Mouse (Mus musculus) hindbrain, embryonic 10.5 days (tissue): Measurements from ENCODE around the gene Lce1k. TPM values are rescaled to one million over a fixed set of nuclear protein-coding genes. Genes with fewer than 3 reads are reported as not detected.
"Not testable (repeated sequence)": the region's sequence is repeated elsewhere in the genome, so short reads cannot be mapped to it uniquely, and the experiment has no call there.

ENCODE experiments used
- DNase-seq: peaks from one replicate; pipeline ENCODE4 v3.0.0-alpha.2; 2017; ENCODE audit warnings: low spot score
- H3K27ac ChIP-seq: fragments of 300-500 bp; sonication (generic); 2 replicates; pipeline ENCODE4 v1.5.1; 2016; ENCODE audit warnings: mild to moderate bottlenecking, moderate library complexity
- H3K27me3 ChIP-seq: fragments of 300-500 bp; sonication (generic); 2 replicates; pipeline ENCODE4 v1.6.1; 2016; ENCODE audit warnings: mild to moderate bottlenecking; ENCODE audit not compliant: poor library complexity, insufficient read depth, severe bottlenecking
- H3K36me3 ChIP-seq: fragments of 300-500 bp; sonication (generic); 2 replicates; pipeline ENCODE4 v1.6.1; 2016; ENCODE audit warnings: mild to moderate bottlenecking, moderate library complexity
- H3K4me1 ChIP-seq: fragments of 300-500 bp; sonication (generic); replicated peaks from 2 replicates; pipeline ENCODE4 v1.6.1; 2016; ENCODE audit warnings: mild to moderate bottlenecking
- H3K4me3 ChIP-seq: fragments of 300-500 bp; sonication (generic); 2 replicates; pipeline ENCODE4 v1.5.1; 2016; ENCODE audit warnings: mild to moderate bottlenecking, moderate library complexity
- H3K9me3 ChIP-seq: fragments of 300-500 bp; sonication (generic); 2 replicates; pipeline ENCODE4 v1.6.1; 2016; ENCODE audit warnings: mild to moderate bottlenecking, moderate library complexity
- WGBS: fragments of 180-500 bp; shearing (Covaris S2); methylation state at CpG from one replicate; pipeline ENCODE4 v1.1.7; 2016; 5-methylcytosine and 5-hydroxymethylcytosine counted together
- polyA plus RNA-seq: library from polyadenylated mRNA; unstranded; fragments of >200 nt; fragmentation: Nextera tagmentation; extraction: Ambion mirVana; gene quantifications from 2 replicates; pipeline ENCODE4 v1.2.1, GENCODE M21; 2016

The Lce1k gene
- polyA plus RNA-seq: not detected in 2 replicates

DNA sequence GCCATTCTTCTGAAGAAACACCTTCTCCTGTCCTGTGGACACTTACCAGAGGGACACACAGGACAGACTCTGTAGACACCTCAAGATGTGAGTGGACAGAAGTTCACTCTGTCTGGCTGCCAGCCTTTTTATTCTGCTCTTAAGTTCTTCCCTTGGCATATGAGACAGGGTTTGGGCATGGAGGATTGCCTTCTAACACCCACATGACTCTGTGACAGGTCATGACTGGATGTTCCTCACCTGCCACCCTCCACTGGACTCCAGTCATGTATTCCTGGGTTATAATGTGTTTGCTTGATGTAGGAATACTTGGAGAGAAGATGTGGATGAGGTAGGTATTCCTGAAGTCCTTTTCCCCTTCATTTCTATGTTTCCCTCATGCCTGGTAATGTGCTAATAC, at the start of gene Lce1k:
Gene Lce1k (minus strand): TSS at position 101 of the 400 bp plus-strand sequence.
- H3K27me3 ChIP-seq: no peaks in the 10 kb centered on the region
- H3K4me3 ChIP-seq: no peak within 1 kb of the TSS
- H3K9me3 ChIP-seq: no peaks in the 10 kb centered on the region
- no peaks in the 10 kb centered on the region for H3K36me3 ChIP-seq
- DNase-seq: no peak
- no peak within 1 kb of the TSS for H3K27ac ChIP-seq
- no peaks in the 10 kb centered on the region for H3K4me1 ChIP-seq

DNA sequence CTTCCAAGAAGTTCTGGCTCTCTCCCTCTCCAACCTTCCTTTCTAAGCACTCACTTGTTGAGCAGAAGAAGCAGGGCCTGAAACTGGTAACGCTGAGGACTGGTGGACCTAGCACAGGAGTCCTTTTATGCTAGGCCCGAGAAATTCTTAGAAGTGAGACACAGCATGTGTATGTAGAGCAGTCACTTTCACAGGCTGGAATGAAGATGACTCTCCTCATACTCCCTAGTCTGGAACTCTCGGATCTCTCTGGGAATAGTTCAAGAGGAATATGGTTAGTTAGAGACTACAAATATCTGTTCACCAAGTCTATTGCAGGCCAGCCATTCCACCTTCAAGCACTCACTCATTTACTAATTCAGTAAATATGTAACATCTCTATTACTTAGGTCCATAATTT, 43.5 kb upstream of the Lce1k start, which contains the start of gene Lce1l:
Gene Lce1l (minus strand): TSS at position 101 of the 400 bp plus-strand sequence.
- H3K4me1 ChIP-seq: no peaks in the 10 kb centered on the region
- 89% methylated on average over 3 of the region's 3 CpGs for WGBS
- no peak for DNase-seq
- no peaks in the 10 kb centered on the region for H3K36me3 ChIP-seq
- H3K9me3 ChIP-seq: no peaks in the 10 kb centered on the region
- H3K27me3 ChIP-seq: no peaks in the 10 kb centered on the region
- H3K27ac ChIP-seq: no peak within 1 kb of the TSS
- H3K4me3 ChIP-seq: no peak within 1 kb of the TSS

DNA sequence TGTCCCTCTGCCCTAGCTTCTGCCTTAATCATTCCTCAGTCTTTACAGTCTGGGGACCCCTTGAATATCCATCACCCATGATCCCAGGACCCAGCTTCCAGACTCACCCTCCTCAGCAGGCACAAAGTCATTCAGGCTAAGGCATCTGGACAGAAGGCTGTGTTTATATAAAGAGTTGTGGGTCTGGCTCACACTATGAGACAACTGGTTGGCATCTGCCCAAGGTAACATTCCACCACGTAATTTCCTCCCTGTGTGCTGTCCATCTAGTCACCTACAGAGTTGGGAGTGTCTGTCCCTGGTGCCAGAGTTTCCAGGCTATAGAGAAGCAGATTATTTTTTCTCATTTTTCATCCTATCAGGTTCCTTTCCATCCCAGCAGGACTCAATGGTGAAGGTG, 19.4 kb upstream of the Lce1k start, which contains the start of gene Kprp:
Gene Kprp (minus strand): TSS at position 140 of the 400 bp plus-strand sequence.
- H3K27me3 ChIP-seq: no peaks in the 10 kb centered on the region
- no peaks in the 10 kb centered on the region for H3K9me3 ChIP-seq
- H3K36me3 ChIP-seq: no peaks in the 10 kb centered on the region
- no peak within 1 kb of the TSS for H3K27ac ChIP-seq
- no peaks in the 10 kb centered on the region for H3K4me1 ChIP-seq
- DNase-seq: no peak
- 61% methylated on average over 1 of the region's 1 CpGs for WGBS
- H3K4me3 ChIP-seq: no peak within 1 kb of the TSS

DNA sequence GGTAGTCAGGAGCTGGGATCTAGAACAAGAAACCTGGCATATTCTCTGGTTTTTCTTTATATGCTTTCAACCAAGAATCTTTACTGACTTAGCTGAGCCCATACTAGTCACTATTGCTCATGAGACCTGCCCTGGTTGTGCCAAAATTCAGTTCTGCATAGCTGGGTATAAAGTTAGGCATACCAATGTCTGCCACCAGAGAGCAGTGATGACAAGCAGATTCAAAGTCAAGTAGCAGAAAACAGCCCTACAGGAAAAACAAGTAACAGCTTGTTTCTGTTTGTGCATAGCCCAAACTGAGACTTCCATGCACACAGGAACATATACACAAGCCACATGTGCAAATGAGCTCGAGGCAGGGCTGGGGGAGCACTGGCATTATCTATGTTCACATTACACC, 18.1 kb upstream of the Lce1k start:
- WGBS: 29% methylated on average over 1 of the region's 1 CpGs
- Histone ChIP-seq H3K4me3 (no peak overlapping the region), H3K27ac (no peak overlapping the region), H3K9me3 (no peaks in the 10 kb centered on the region), H3K36me3 (no peaks in the 10 kb centered on the region), H3K27me3 (no peaks in the 10 kb centered on the region), H3K4me1 (no peaks in the 10 kb centered on the region)
- DNase-seq: no peak

DNA sequence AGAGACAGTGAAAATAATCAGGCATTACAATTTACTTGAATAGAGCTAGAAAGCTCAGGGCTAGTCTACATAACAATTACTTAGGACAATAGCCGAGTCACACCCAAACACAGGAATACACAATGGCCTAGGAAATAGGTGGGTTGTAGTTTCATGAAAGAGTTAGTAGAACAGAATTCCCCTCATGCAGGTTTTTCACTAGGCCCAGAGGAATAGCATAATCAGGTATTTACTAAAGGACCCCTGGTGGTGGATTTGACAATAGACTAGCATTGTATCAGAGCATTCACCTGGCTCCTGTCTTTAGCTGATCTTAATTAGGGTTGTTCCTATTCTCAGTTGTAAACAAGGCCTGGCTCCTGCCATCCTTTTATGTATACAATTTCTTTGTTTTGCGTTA, 8.3 kb upstream of the Lce1k start:
- DNase-seq, H3K4me1 ChIP-seq, H3K9me3 ChIP-seq, H3K27me3 ChIP-seq, H3K27ac ChIP-seq, H3K4me3 ChIP-seq, H3K36me3 ChIP-seq: not testable (repeated sequence)
- 91% methylated on average over 2 of the region's 2 CpGs for WGBS

DNA sequence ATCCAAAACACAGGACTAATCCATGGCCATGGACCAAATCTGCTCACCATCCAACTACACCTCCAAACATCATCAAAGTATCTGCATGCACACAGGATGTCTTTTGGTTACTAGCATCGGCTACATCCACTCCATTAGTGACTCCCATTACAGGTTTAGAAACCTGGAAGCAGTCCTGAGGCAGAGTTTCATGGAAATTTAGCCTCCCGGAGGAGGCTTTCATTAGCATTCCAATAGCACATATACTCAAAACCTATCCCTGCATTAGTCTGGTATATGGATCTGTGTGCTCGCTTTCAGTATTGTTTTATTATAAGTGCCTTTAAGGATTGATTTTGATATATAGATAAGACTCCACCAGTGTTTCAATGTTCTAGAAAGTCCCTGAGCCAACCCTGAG, 7.9 kb upstream of the Lce1k start:
- WGBS: 88% methylated on average over 3 of the region's 3 CpGs
- H3K27ac ChIP-seq: no peak overlapping the region
- H3K36me3 ChIP-seq: no peaks in the 10 kb centered on the region
- no peak overlapping the region for H3K4me3 ChIP-seq
- H3K4me1 ChIP-seq: no peaks in the 10 kb centered on the region
- DNase-seq: no peak
- H3K27me3 ChIP-seq: no peaks in the 10 kb centered on the region
- no peaks in the 10 kb centered on the region for H3K9me3 ChIP-seq

DNA sequence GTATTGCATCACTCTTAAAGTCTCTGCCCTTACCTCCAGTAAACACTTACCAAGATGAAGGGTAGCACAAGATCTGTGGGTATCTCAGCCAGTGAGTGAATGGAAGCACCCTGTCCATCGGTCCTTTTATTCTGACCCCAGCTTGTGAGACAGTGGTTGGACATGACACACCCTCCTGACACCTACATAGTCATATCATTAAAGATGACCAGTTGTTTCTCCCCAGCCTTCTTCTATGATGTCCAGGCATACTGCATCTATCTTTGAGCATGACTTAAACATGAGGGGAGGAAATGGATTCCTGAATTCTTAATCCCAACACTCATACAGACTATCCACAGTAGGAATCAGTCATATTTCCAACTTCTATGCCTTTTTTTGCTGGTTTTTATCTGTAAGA, 17.3 kb downstream of the Lce1k start, which contains the start of gene Lce1j:
Gene Lce1j (minus strand): TSS at position 101 of the 400 bp plus-strand sequence.
- Histone ChIP-seq H3K9me3 (no peaks in the 10 kb centered on the region), H3K27ac (no peak within 1 kb of the TSS), H3K36me3 (no peaks in the 10 kb centered on the region), H3K27me3 (no peaks in the 10 kb centered on the region), H3K4me3 (no peak within 1 kb of the TSS), H3K4me1 (no peaks in the 10 kb centered on the region)
- WGBS: 84% methylated on average over 1 of the region's 1 CpGs
- DNase-seq: no peak

DNA sequence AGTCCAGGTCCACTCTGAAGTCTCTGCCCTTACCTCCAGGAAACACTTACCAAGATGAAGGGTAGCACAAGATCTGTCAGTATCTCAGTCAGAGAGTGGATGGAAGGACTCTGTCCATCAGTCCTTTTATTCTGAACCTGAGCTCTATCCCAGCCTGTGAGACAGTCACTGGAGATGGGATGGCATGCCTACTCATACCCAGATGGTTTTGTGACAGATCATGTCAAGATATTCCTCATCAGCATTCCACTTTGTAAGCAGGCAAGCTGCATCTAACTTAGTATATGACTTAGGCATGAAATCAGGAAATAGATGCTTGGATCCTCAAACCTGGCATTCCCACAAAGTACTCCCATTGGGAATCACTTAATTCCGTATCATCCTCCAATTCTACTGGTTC, 28.9 kb downstream of the Lce1k start, which contains the start of gene Lce1i:
Gene Lce1i (minus strand): TSS at position 101 of the 400 bp plus-strand sequence.
- Histone ChIP-seq H3K4me3 (no peak within 1 kb of the TSS), H3K36me3 (no peaks in the 10 kb centered on the region), H3K9me3 (no peaks in the 10 kb centered on the region), H3K27me3 (no peaks in the 10 kb centered on the region), H3K4me1 (no peaks in the 10 kb centered on the region), H3K27ac (no peak within 1 kb of the TSS)
- 82% methylated on average over 1 of the region's 1 CpGs for WGBS
- no peak for DNase-seq

DNA sequence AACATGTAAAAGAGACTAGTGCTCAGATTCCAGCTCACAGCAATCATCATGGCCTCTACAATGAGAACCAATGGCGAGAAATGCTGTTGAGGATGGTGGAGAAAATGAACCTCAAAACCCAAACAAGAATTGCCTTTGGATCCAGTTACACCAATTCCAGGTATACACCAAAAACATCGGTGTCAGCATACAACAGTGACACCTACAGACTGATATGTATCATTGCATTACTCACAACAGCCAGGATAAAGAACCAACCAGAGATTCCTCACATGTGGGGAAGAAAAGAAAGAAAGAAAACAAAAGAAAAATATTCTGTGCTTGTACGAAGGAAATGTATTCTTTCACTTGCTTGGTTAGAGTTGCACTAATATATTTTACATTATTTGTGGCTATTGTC, 36.1 kb downstream of the Lce1k start:
- Histone ChIP-seq H3K27ac (no peak overlapping the region), H3K4me3 (no peak overlapping the region), H3K27me3 (no peaks in the 10 kb centered on the region), H3K4me1 (no peaks in the 10 kb centered on the region), H3K36me3 (no peaks in the 10 kb centered on the region), H3K9me3 (no peaks in the 10 kb centered on the region)
- DNase-seq: no peak
- 27% methylated on average over 3 of the region's 3 CpGs for WGBS

DNA sequence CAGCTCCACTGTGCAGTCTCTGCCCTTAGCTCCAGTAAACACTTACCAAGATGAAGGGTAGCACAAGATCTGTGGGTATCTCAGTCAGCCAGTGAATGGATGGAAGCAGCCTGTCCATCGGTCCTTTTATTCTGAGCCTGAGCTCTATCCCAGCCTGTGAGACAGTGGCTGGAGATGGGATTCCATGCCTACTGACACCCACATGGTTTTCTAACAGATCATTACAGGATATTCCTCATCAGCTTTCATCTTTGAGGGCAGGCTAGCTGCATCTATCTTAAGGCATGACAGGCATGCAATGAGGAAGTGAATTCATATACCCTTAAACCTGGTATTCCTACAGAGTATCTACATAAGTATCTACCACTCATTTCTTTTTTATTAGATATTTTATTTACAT, 42.7 kb downstream of the Lce1k start, which contains the start of gene Lce1h:
Gene Lce1h (minus strand): TSS at position 101 of the 400 bp plus-strand sequence.
- Histone ChIP-seq H3K36me3 (no peaks in the 10 kb centered on the region), H3K27me3 (no peaks in the 10 kb centered on the region), H3K27ac (no peak within 1 kb of the TSS), H3K4me1 (no peaks in the 10 kb centered on the region), H3K4me3 (no peak within 1 kb of the TSS), H3K9me3 (no peaks in the 10 kb centered on the region)
- no peak for DNase-seq
- 97% methylated on average over 1 of the region's 1 CpGs for WGBS

Other genes with a start within 250 kb of the Lce1k start
- not detected in 2 replicates for gene Ivl, start 234.2 kb downstream of the Lce1k start, polyA plus RNA-seq
- not detected in 2 replicates for gene Smcp, start 218.9 kb downstream of the Lce1k start, polyA plus RNA-seq
- not detected in 2 replicates for gene 2210017I01Rik, start 200.4 kb downstream of the Lce1k start, polyA plus RNA-seq
- gene Lce6a, start 186.2 kb downstream of the Lce1k start, polyA plus RNA-seq: not detected in 2 replicates
- gene Lce1a1, start 159.6 kb downstream of the Lce1k start, polyA plus RNA-seq: not detected in 2 replicates
- not detected in 2 replicates for gene Lce1b, start 151.0 kb downstream of the Lce1k start, polyA plus RNA-seq
- not detected in 2 replicates for gene Lce1a2, start 137.6 kb downstream of the Lce1k start, polyA plus RNA-seq
- not detected in 2 replicates for gene Lce1c, start 128.6 kb downstream of the Lce1k start, polyA plus RNA-seq
- not detected in 2 replicates for gene Lce1d, start 120.7 kb downstream of the Lce1k start, polyA plus RNA-seq
- gene Lce1e, start 98.8 kb downstream of the Lce1k start, polyA plus RNA-seq: not detected in 2 replicates
- gene Lce1f, start 87.5 kb downstream of the Lce1k start, polyA plus RNA-seq: not detected in 2 replicates
- gene Gm38119, start 68.8 kb downstream of the Lce1k start, polyA plus RNA-seq: not detected in 2 replicates
- not detected in 2 replicates for gene Lce1g, start 55.6 kb downstream of the Lce1k start, polyA plus RNA-seq
- not detected in 2 replicates for gene Lce1h, start 42.8 kb downstream of the Lce1k start, polyA plus RNA-seq
- gene Lce1i, start 29.0 kb downstream of the Lce1k start, polyA plus RNA-seq: not detected in 2 replicates
- not detected in 2 replicates for gene Lce1j, start 17.4 kb downstream of the Lce1k start, polyA plus RNA-seq
- gene Kprp, start 19.4 kb upstream of the Lce1k start, polyA plus RNA-seq: not detected in 2 replicates
- not detected in 2 replicates for gene Lce1l, start 43.4 kb upstream of the Lce1k start, polyA plus RNA-seq
- not detected in 2 replicates for gene 2310050C09Rik, start 62.3 kb upstream of the Lce1k start, polyA plus RNA-seq
- not detected in 2 replicates for gene Lce3a, start 118.3 kb upstream of the Lce1k start, polyA plus RNA-seq
- gene Lce3b, start 125.1 kb upstream of the Lce1k start, polyA plus RNA-seq: not detected in 2 replicates
- gene Lce3c, start 136.6 kb upstream of the Lce1k start, polyA plus RNA-seq: not detected in 2 replicates
- gene Lce3d, start 149.5 kb upstream of the Lce1k start, polyA plus RNA-seq: not detected in 2 replicates
- not detected in 2 replicates for gene Lce3e, start 159.2 kb upstream of the Lce1k start, polyA plus RNA-seq
- gene Lce3f, start 184.3 kb upstream of the Lce1k start, polyA plus RNA-seq: not detected in 2 replicates
- 0.24 and 0.60 TPM in 2 replicates for gene Crct1, start 207.8 kb upstream of the Lce1k start, polyA plus RNA-seq
- not detected in 2 replicates for gene Lce1m, start 211.2 kb upstream of the Lce1k start, polyA plus RNA-seq